Mouse (Mus musculus) midbrain, embryonic 16.5 days (tissue): ENCODE results near the gene Dnajc15. TPM values are rescaled to one million over a fixed set of nuclear protein-coding genes. Genes with fewer than 3 reads are reported as not detected.

Source experiments
- ATAC-seq: fragments of 200-750 bp; cut with Nextera tagmentation; 2 replicates; pipeline ENCODE4 v1.8.0; 2017; ENCODE audit warnings: moderate TSS enrichment
- H3K27ac ChIP-seq: fragments of 300-500 bp; sonication (generic); 2 replicates; pipeline ENCODE4 v1.5.1; 2014; ENCODE audit warnings: mild to moderate bottlenecking, low read length, mixed read lengths
- H3K27me3 ChIP-seq: fragments of 300-500 bp; sonication (generic); 2 replicates; pipeline ENCODE4 v1.6.1; 2014; ENCODE audit warnings: low read depth, low read length, mixed read lengths; ENCODE audit not compliant: control insufficient read depth, insufficient read depth
- H3K36me3 ChIP-seq: fragments of 300-500 bp; sonication (generic); 2 replicates; pipeline ENCODE4 v1.6.1; 2014; ENCODE audit warnings: mild to moderate bottlenecking, low read length, moderate library complexity, mixed read lengths; ENCODE audit not compliant: control insufficient read depth, insufficient read depth
- H3K4me1 ChIP-seq: fragments of 300-500 bp; sonication (generic); 2 replicates; pipeline ENCODE4 v1.6.1; 2014; ENCODE audit warnings: mild to moderate bottlenecking, low read length, mixed read lengths; ENCODE audit not compliant: control insufficient read depth, insufficient read depth
- H3K4me2 ChIP-seq: fragments of 300-500 bp; sonication (generic); 2 replicates; pipeline ENCODE4 v1.6.1; 2014; ENCODE audit warnings: mild to moderate bottlenecking, low read length, mixed read lengths
- H3K4me3 ChIP-seq: fragments of 300-500 bp; sonication (generic); 2 replicates; pipeline ENCODE4 v1.5.1; 2014; ENCODE audit warnings: low read depth, mild to moderate bottlenecking, low read length, moderate library complexity, mixed read lengths
- H3K9ac ChIP-seq: fragments of 300-500 bp; sonication (generic); 2 replicates; pipeline ENCODE4 v1.6.1; 2014; ENCODE audit warnings: low read depth, low read length, mixed read lengths
- H3K9me3 ChIP-seq: fragments of 300-500 bp; sonication (generic); replicated peaks from 2 replicates; pipeline ENCODE4 v1.6.1; 2014; ENCODE audit warnings: mild to moderate bottlenecking, low read length, mixed read lengths; ENCODE audit not compliant: control insufficient read depth, poor library complexity, severe bottlenecking
- WGBS: fragments of 180-500 bp; shearing (Covaris S2); extraction: QIAGEN DNeasy Blood & Tissue Kit; methylation state at CpG from one replicate; pipeline ENCODE4 v1.1.7; 2014; 5-methylcytosine and 5-hydroxymethylcytosine counted together
- polyA plus RNA-seq: library from polyadenylated mRNA; unstranded; fragments of >200 nt; fragmentation: Nextera tagmentation; extraction: Ambion mirVana; gene quantifications from 2 replicates; pipeline ENCODE4 v1.2.1, GENCODE M21; 2015

Gene Dnajc15
- polyA plus RNA-seq, result 79.3 and 90.1 TPM in 2 replicates

DNA sequence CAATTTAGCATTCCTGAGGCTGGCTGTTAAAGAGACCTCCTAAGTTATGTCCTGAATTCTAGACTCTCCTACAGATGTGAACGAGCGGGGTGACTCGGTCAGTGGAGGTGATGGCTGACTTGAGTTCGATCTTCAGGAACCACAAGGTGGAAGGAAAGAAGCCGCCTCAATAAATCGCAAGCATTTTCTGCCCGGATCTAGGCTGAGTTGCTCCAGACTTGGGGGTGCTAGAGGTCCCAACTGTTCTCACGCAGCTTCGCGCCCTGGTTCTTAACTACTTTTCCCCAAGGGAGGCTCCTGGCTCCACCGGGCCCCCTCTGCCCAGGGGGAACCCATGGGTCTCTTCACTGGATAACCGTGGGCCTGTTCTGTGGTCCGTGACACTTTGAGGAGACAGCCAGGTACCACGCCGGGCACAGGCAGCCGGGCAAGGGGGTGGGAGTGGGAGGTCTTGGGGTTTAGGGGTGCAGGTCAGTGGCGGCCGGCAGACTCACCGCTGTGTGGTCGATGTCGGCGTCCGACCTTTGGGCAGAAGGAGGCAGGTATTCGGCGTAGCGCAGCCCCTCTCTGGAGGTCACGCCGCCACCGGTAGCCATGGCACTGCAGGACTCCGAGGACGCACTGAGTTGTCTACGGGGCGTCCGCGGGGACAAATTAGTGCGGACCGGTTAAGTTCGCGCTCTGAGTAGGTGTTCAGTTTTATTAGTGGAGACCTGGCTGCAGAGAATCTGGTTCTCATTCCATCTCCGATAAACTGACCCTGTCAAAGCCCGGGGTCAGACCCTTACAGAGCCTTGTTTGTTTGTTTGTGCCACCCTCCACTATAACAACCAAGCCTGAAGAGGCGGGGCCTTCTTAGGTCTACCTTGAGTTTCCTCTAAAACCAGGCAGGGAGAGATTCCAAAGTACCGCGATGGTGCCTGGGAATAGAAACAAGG, at the start of gene Dnajc15:
Gene Dnajc15, minus strand, starts transcription at position 822 of the 938 bp plus-strand sequence.
- H3K4me1 ChIP-seq, result peaks cover 3% of the 10 kb centered on the region; the same call in 1 of the 2 replicates
- H3K9ac ChIP-seq, result peak within 1 kb of the TSS; percentile 88
- peak; percentile 91 for ATAC-seq
- no peaks in the 10 kb centered on the region for H3K9me3 ChIP-seq
- H3K27ac ChIP-seq, result no peak within 1 kb of the TSS; the same call in 1 of the 2 replicates
- H3K4me2 ChIP-seq, result peak within 1 kb of the TSS; percentile 79
- H3K36me3 ChIP-seq, result no peaks in the 10 kb centered on the region
- no peaks in the 10 kb centered on the region for H3K27me3 ChIP-seq
- H3K4me3 ChIP-seq, result peak within 1 kb of the TSS; percentile 85
- WGBS, result 2% methylated on average over 44 of the region's 44 CpGs

DNA sequence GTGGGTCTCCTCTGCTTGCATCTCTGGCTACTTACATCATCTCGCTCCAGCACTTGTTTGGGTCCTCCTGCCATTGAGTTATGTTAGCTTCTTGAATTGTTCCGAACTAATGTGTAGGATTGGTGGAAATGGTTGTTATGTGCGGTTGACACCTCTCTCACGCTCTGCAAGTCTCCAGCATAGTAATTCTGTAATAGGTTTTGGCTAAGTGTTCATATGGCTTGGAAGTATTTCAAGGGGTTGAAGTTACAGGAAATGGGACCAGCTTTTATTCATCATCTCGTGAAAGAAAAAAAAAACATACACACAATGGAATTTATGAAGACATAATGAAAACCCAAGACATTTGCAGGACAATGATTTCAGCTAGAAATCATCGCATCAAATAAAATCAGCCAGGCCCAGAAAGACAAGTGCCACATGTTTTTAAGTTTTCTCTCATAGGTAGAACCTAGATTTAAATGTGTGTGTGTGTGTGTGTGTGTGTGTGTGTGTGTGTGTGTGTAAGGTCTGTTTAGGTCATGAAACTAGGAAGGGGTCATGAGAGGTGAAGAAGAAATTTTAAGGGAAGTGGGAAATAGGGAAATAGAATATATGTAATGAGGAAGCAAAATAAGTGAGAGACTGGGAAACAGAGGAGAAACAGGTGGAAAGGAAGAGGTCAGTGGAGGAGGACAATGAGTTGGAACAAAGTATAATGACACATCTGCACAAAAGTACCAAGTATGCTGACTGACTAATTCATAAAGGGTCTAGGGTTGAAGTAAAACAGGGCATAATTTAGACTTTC, 48.3 kb upstream of the Dnajc15 start:
- H3K4me3 ChIP-seq, result no peak overlapping the region
- H3K27me3 ChIP-seq, result no peaks in the 10 kb centered on the region
- no peaks in the 10 kb centered on the region for H3K9me3 ChIP-seq
- no peak overlapping the region for H3K9ac ChIP-seq
- no peaks in the 10 kb centered on the region; the same call in 1 of the 2 replicates for H3K4me1 ChIP-seq
- no peak overlapping the region for H3K4me2 ChIP-seq
- no peak overlapping the region for H3K27ac ChIP-seq
- ATAC-seq, result no peak
- no peaks in the 10 kb centered on the region for H3K36me3 ChIP-seq
- 89% methylated on average over 6 of the region's 6 CpGs for WGBS

DNA sequence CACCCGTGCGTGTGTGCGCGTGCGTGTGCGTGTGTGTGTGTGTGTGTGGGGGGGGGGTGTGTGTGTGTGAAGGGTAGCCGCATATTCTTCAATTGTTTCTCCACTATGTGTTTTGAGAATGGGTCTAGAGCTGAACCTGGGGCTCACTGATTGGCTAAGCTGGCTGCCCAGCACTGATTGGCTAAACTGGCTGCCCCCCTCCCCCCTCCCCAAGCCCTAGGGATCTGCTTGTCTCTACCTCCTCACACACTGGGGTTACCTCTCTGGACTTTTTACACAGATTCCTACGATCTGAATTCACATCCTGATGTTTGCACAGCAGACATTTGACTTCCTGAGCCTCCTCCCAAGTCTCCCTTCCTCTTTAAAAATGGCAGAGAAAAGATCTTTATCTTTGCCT, 46.7 kb upstream of the Dnajc15 start:
- no peak overlapping the region for H3K9ac ChIP-seq
- no peaks in the 10 kb centered on the region; the same call in 1 of the 2 replicates for H3K4me1 ChIP-seq
- H3K36me3 ChIP-seq, result no peaks in the 10 kb centered on the region
- no peak overlapping the region for H3K4me2 ChIP-seq
- no peaks in the 10 kb centered on the region for H3K9me3 ChIP-seq
- no peaks in the 10 kb centered on the region for H3K27me3 ChIP-seq
- no peak overlapping the region for H3K27ac ChIP-seq
- no peak overlapping the region for H3K4me3 ChIP-seq
- 90% methylated on average over 8 of the region's 8 CpGs for WGBS
- ATAC-seq, result no peak

DNA sequence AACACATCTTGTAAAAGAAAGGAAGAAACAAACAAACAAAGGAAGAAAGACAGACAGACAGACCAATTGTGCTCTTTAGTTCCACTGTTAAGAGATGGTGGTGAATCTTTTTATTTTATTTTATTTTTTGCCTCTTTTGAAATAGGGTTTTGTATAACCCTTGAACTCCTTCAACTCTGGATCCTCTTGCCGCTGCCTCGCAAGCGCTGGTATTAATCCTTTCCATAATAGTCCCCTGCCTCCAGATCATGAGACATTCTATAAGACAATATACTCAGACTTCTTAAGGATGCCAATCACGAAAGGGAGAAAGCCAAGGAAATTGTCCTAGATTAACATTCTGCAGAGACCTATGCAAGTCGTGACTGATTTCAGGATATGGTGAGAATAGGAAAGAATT, 40.9 kb upstream of the Dnajc15 start:
- 26% methylated on average over 5 of the region's 5 CpGs for WGBS
- Histone ChIP-seq H3K4me3 (no peak overlapping the region), H3K9ac (no peak overlapping the region), H3K4me1 (no peaks in the 10 kb centered on the region), H3K27ac (no peak overlapping the region), H3K9me3 (no peaks in the 10 kb centered on the region; the same call in 1 of the 2 replicates), H3K36me3 (no peaks in the 10 kb centered on the region), H3K4me2 (no peak overlapping the region), H3K27me3 (no peaks in the 10 kb centered on the region)
- ATAC-seq, result no peak

DNA sequence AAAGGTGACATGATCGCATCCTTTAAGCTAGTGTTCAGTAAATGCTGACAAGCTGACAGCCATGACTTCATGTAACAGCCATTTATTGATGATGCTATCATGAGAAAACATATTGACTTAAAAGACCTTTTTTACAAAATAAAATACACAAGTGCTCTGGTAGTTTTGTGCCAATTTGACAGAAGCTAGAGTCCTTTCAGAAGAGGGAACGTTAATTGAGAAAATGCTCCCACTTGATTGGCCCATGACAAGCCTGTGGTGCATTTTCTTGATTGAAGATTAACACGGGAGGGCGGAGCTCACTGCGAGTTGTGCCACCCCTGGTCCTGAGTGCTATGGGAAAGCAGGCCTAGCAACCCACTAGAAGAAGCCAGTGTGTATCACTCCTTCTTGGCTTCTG, 31.7 kb upstream of the Dnajc15 start:
- Histone ChIP-seq H3K9ac (no peak overlapping the region), H3K4me1 (peaks cover 4% of the 10 kb centered on the region), H3K27me3 (no peaks in the 10 kb centered on the region), H3K4me2 (no peak overlapping the region), H3K36me3 (no peaks in the 10 kb centered on the region), H3K9me3 (no peaks in the 10 kb centered on the region), H3K4me3 (no peak overlapping the region), H3K27ac (no peak overlapping the region)
- no peak for ATAC-seq
- WGBS, result 85% methylated on average over 5 of the region's 5 CpGs

DNA sequence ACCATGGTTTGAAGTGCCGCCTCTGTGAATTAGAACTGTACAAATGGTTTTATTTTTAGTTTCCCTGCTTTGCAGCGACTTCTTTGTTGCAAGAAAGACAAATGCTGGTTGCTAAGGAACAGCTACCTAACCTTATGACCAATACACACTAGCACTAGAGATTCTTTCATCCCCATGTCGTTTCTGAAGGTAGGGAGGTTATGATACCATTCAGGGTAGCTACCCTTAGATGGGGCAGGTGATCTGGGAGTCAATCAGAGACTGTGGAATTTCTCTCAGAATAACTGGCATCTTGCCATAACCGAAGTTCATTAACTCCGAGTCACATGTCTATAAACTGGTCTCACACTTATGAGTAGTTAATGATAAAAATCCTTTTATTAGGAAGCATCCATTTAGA, 30.5 kb upstream of the Dnajc15 start:
- H3K4me3 ChIP-seq, result no peak overlapping the region
- H3K4me2 ChIP-seq, result no peak overlapping the region
- H3K27ac ChIP-seq, result no peak overlapping the region
- H3K4me1 ChIP-seq, result peaks cover 4% of the 10 kb centered on the region
- 64% methylated on average over 5 of the region's 5 CpGs for WGBS
- no peak for ATAC-seq
- H3K36me3 ChIP-seq, result no peaks in the 10 kb centered on the region
- no peak overlapping the region for H3K9ac ChIP-seq
- no peaks in the 10 kb centered on the region for H3K27me3 ChIP-seq
- no peaks in the 10 kb centered on the region for H3K9me3 ChIP-seq

DNA sequence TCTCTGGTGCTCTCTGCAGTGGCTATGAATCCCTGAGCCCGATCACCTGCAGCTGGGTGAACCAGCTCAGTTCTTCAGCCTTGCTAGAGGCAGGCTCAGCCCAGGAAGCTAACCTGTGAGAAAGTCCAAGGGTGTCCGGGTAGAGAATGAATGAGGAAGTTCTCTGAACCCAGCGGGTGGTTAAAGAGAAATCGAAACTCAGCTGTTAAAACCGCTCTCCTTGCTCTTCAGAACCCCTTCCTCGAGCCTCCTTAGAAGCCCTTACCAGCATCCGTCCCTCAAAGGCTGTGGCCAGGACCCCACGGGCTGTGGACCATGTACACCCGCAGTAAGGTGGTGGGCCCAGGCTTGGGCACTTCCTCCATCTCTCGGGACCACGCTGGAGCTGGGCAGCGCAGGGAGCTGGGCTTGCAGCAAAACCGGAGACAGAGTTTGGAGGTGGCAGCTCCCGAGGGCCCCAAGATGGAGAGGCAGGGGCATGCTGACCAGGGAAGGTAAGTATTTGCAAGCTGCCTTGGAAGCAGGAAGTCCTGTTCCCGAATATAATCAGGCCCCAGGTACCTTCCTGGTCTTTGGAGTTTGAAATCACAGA, 29.3 kb upstream of the Dnajc15 start, which contains the start of gene Epsti1:
Gene Epsti1, plus strand, starts transcription at position 69 of the 592 bp plus-strand sequence.
- Histone ChIP-seq H3K27ac (no peak within 1 kb of the TSS), H3K4me1 (peaks cover 4% of the 10 kb centered on the region), H3K4me2 (no peak within 1 kb of the TSS), H3K27me3 (no peaks in the 10 kb centered on the region), H3K9me3 (no peaks in the 10 kb centered on the region), H3K36me3 (no peaks in the 10 kb centered on the region), H3K9ac (no peak within 1 kb of the TSS), H3K4me3 (no peak within 1 kb of the TSS)
- ATAC-seq, result no peak
- 67% methylated on average over 15 of the region's 15 CpGs for WGBS

DNA sequence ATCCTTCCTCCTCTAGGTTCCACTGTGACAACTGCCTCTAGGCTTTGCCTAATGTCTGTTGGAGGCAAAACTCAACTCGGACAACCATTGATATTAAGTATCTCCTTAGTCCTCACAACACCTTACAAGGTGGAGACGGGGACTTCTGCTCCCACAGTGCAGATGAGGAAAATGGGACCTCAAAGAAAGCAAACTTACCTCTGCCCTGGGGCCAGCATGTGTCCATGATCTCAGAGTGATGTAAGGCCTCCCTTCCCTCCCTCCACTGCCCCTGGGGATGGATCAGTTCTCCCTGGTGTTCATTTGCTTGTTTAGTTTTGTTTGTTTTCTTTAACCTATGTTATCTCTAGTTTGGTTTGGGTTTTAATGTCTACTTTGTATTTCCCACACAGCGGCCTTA, 27.6 kb upstream of the Dnajc15 start:
- WGBS, result 96% methylated on average over 3 of the region's 3 CpGs
- Histone ChIP-seq H3K9me3 (no peaks in the 10 kb centered on the region), H3K9ac (no peak overlapping the region), H3K4me1 (peaks cover 4% of the 10 kb centered on the region), H3K27me3 (no peaks in the 10 kb centered on the region), H3K27ac (no peak overlapping the region), H3K36me3 (no peaks in the 10 kb centered on the region), H3K4me2 (no peak overlapping the region), H3K4me3 (no peak overlapping the region)
- no peak for ATAC-seq
